Mouse (Mus musculus) lung, postnatal 0 days (tissue): ENCODE results near the gene Gng8.

Source experiments
- CTCF ChIP-seq: IDR thresholded peaks from 2 replicates; pipeline ENCODE4 v1.5.1; 2016; ENCODE audit warnings: antibody characterized with exemption, mild to moderate bottlenecking
- EP300 ChIP-seq: IDR thresholded peaks from 2 replicates; pipeline ENCODE4 v1.6.1; 2016; ENCODE audit warnings: antibody characterized with exemption, mild to moderate bottlenecking, control low read depth

GRCm38 (mm10) chr7:16915461-16916340, 24.1 kb downstream of the Gng8 start:
- TF ChIP-seq CTCF, result no peak
- TF ChIP-seq EP300, result no peak
